Mouse (Mus musculus) embryonic facial prominence, embryonic 15.5 days (tissue): Measurements from ENCODE around the gene Inf2. TPM values are rescaled to one million over a fixed set of nuclear protein-coding genes. Genes with fewer than 3 reads are reported as not detected.

Source experiments
- ATAC-seq: fragments of 200-750 bp; cut with Nextera tagmentation; 2 replicates; pipeline ENCODE4 v1.8.0; 2017; ENCODE audit warnings: low read depth, moderate TSS enrichment; ENCODE audit not compliant: insufficient number of reproducible peaks, low FRiP score, low TSS enrichment
- H3K27ac ChIP-seq: fragments of 300-500 bp; sonication (generic); replicated peaks from 2 replicates; pipeline ENCODE4 v1.5.1; 2015; ENCODE audit warnings: mild to moderate bottlenecking, inconsistent platforms
- H3K27me3 ChIP-seq: fragments of 300-500 bp; sonication (generic); 2 replicates; pipeline ENCODE4 v1.6.1; 2015; ENCODE audit warnings: inconsistent platforms
- H3K36me3 ChIP-seq: fragments of 300-500 bp; sonication (generic); 2 replicates; pipeline ENCODE4 v1.6.1; 2015; ENCODE audit warnings: mild to moderate bottlenecking, inconsistent platforms
- H3K4me1 ChIP-seq: fragments of 300-500 bp; sonication (generic); 2 replicates; pipeline ENCODE4 v1.6.1; 2015; ENCODE audit warnings: inconsistent platforms
- H3K4me2 ChIP-seq: fragments of 300-500 bp; sonication (generic); replicated peaks from 2 replicates; pipeline ENCODE4 v1.6.1; 2015; ENCODE audit warnings: mild to moderate bottlenecking, inconsistent platforms
- H3K4me3 ChIP-seq: fragments of 300-500 bp; sonication (generic); replicated peaks from 2 replicates; pipeline ENCODE4 v1.5.1; 2015; ENCODE audit warnings: mild to moderate bottlenecking, inconsistent platforms
- H3K9ac ChIP-seq: fragments of 300-500 bp; sonication (generic); 2 replicates; pipeline ENCODE4 v1.6.1; 2015; ENCODE audit warnings: inconsistent platforms
- H3K9me3 ChIP-seq: fragments of 300-500 bp; sonication (generic); replicated peaks from 2 replicates; pipeline ENCODE4 v1.6.1; 2016; ENCODE audit warnings: inconsistent platforms
- whole genome bisulfite sequencing: fragments of 180-500 bp; shearing (Covaris S2); methylation state at CpG from one replicate; pipeline ENCODE4 v1.1.7; 2015; 5-methylcytosine and 5-hydroxymethylcytosine counted together
- polyA plus RNA-seq: library from polyadenylated mRNA; unstranded; fragments of >200 nt; fragmentation: Nextera tagmentation; extraction: Ambion mirVana; gene quantifications from 2 replicates; pipeline ENCODE4 v1.2.1, GENCODE M21; 2015

Gene Inf2
- polyA plus RNA-seq: 5.8 and 6.7 TPM in 2 replicates

DNA sequence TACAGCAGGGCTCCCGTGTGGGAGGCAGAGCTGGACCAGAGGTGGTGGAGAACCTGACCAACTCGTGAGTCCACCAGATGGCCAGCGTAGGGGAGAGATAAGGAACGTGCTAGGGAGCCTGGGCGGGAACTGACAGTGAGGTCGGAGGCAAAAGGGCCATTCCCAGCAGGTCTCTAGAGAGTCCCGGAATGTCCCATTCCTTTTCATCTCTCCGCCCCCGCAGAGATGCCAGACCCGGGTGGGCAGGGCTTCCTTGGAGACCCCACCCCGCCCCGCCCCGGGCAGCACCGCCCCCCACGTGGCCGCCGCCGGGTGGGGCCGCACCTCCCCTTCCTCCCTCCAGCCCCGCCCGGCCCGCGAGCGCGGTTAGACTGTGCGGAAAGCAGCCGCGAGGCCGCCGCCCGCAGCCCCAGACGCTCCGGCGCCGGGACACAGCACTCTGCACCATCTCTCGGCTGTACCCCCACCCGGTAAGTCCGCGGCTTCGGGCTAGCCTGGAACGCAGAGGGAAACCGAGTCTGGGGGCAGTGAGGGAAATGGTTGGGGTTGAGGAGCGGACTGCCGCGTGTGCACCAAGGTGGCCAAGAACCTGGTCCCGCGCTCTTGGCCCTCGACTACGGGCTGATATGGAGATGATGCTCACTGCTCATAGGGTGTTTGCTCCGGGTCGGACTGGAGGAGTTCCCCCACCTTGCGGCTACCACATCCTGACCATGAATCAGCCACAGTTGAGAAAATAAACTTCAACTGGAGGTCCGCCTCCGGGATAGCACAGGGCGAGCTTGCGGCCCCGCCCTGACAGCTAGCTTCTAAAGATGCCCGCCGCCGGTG lies at the start of gene Inf2:
Gene Inf2, plus strand, starts transcription at position 359 of the 831 bp plus-strand sequence.
- Histone ChIP-seq H3K36me3 (no peaks in the 10 kb centered on the region), H3K27me3 (no peaks in the 10 kb centered on the region), H3K27ac (peak within 1 kb of the TSS; percentile 69), H3K4me3 (peak within 1 kb of the TSS; percentile 64), H3K4me1 (peaks cover 59% of the 10 kb centered on the region), H3K4me2 (peak within 1 kb of the TSS; percentile 91), H3K9me3 (no peaks in the 10 kb centered on the region), H3K9ac (peak within 1 kb of the TSS; percentile 58)
- under 1% methylated on average over 52 of the region's 60 CpGs for WGBS
- ATAC-seq: peak; percentile 88

DNA sequence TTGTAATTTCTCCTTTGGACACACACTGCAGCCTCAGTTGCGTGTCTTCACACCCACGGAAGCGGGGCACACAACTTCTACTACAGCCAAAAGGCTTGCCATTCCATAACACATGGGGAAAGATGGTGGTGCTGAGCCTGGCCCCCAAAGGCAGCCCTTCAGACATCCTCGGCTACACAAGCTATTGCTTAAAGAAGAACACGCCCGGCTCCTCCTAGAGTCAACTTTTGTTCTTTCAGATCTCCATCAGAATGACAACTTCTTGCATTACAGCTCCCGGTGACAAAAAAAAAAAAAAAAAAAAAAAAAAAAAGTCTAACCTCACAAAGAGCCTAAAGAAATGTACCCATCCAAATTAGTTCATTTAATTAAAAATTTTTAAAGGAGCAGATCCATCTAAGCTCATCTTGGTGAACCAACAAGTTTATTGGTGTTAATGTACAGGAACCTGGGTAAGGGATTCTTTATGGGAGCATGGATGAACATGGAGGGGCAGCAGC lies 49.1 kb upstream of the Inf2 start:
- H3K9me3 ChIP-seq: no peaks in the 10 kb centered on the region
- no peak overlapping the region for H3K27ac ChIP-seq
- no peak overlapping the region for H3K4me3 ChIP-seq
- no peak overlapping the region for H3K4me2 ChIP-seq
- no peaks in the 10 kb centered on the region for H3K4me1 ChIP-seq
- WGBS: 82% methylated on average over 7 of the region's 7 CpGs
- no peaks in the 10 kb centered on the region for H3K36me3 ChIP-seq
- ATAC-seq: no peak
- H3K9ac ChIP-seq: no peak overlapping the region
- no peaks in the 10 kb centered on the region for H3K27me3 ChIP-seq

DNA sequence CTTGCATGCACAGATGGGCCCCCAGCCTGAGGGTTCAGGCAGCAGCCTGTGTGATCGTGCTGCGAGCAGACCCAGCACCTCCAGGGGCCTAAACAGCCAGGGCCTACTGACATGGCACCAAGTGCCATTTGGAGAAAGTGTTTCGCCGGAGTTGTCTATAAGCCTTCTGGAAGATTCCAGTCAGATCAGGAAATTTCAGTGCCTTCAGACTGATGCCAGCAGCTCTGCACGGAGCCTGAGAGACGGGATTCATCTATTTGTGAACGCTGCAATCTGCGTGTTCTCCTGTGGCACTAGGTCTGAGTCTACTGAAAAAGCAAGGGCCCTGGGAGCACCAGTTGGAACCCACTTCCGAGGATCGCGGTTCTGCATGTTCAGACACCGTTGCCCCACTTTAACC lies 48.3 kb upstream of the Inf2 start:
- H3K27me3 ChIP-seq: no peaks in the 10 kb centered on the region

DNA sequence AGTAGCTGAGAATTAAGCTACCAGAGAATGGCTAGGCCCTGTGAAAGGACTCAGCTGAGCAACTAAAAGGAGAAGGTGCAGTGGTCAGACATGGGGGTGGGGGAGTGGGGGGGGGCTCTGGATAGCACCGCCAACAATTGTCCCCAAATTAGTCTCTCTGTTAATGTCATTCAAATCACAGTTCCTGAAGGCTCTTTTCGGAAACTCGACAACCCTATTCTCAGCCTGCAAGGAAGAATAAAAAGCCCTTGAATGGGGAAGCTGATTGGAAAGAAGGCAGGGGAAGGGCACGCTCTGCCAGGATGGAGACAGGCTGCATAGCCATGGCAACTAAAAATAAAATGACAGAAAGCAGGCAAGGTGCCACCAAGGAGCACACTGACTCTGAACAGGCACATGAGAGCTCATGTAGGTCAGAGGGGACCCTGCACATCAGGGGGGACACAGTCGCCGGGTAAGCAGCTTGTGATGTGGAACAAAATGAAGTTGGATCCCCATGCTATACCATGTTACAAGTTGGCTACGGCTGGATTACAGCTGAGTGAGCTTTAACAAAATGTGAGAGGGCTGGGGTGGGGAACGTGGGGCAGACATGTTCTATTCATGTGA lies 47.0 kb upstream of the Inf2 start:
- no peaks in the 10 kb centered on the region for H3K27me3 ChIP-seq
- no peak overlapping the region for H3K9ac ChIP-seq
- no peaks in the 10 kb centered on the region for H3K36me3 ChIP-seq
- no peaks in the 10 kb centered on the region for H3K9me3 ChIP-seq
- ATAC-seq: no peak
- no peak overlapping the region for H3K4me2 ChIP-seq
- H3K4me3 ChIP-seq: no peak overlapping the region
- H3K4me1 ChIP-seq: no peaks in the 10 kb centered on the region
- WGBS: 61% methylated on average over 8 of the region's 8 CpGs
- no peak overlapping the region for H3K27ac ChIP-seq

More for the DNA sequence above, 48.3 kb upstream of the Inf2 start:
- no peak for ATAC-seq
- Histone ChIP-seq H3K36me3 (no peaks in the 10 kb centered on the region), H3K27ac (no peak overlapping the region), H3K9ac (no peak overlapping the region), H3K9me3 (no peaks in the 10 kb centered on the region), H3K4me3 (no peak overlapping the region), H3K4me2 (no peak overlapping the region), H3K4me1 (no peaks in the 10 kb centered on the region)
- 82% methylated on average over 12 of the region's 12 CpGs for WGBS

DNA sequence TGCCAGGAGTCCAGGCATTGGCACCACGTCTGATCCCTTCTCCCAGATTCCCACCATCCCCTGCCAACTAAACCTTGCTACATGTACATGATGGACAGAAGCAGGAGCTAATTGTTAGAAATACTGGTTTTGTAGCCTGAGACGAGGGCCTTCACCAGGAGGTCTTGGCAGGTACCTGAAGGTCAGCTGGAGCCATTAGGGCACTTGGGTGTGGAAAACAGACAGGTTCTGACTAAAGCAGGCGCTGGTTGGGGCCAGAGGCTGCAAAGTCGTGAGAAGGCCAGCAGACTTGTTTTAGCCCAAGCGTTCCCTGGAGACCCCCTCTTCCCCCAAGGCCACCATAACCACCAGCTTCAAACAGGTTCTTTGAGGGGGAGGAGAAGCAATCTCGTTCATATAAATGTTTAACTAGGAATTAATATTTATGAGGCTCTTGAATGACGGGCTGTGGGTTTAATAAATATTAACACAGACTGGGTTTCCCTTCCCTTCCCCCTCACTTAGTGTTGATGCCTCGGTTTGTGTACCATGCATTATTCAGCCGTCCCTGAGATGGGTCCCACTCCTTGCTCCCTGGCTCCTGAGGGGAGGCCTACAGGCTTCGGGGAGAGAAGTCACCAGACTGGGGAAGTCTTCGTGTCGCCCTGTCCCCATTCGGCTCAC lies 46.2 kb upstream of the Inf2 start:
- H3K4me1 ChIP-seq: no peaks in the 10 kb centered on the region
- ATAC-seq: no peak
- no peak overlapping the region for H3K27ac ChIP-seq
- H3K36me3 ChIP-seq: no peaks in the 10 kb centered on the region
- no peak overlapping the region for H3K9ac ChIP-seq
- no peak overlapping the region for H3K4me2 ChIP-seq
- H3K9me3 ChIP-seq: no peaks in the 10 kb centered on the region
- H3K27me3 ChIP-seq: no peaks in the 10 kb centered on the region
- no peak overlapping the region for H3K4me3 ChIP-seq
- WGBS: 65% methylated on average over 13 of the region's 13 CpGs

GRCm38 (mm10) chr12:112542920-112543300 lies 45.7 kb upstream of the Inf2 start:
- no peaks in the 10 kb centered on the region for H3K9me3 ChIP-seq

GRCm38 (mm10) chr12:112543941-112544340 lies 44.6 kb upstream of the Inf2 start:
- H3K4me1 ChIP-seq: no peaks in the 10 kb centered on the region
- H3K27me3 ChIP-seq: no peaks in the 10 kb centered on the region
- no peak for ATAC-seq
- H3K36me3 ChIP-seq: no peaks in the 10 kb centered on the region
- 62% methylated on average over 9 of the region's 9 CpGs for WGBS
- no peak overlapping the region for H3K9ac ChIP-seq
- no peak overlapping the region for H3K4me2 ChIP-seq
- no peak overlapping the region for H3K4me3 ChIP-seq
- H3K27ac ChIP-seq: no peak overlapping the region
- H3K9me3 ChIP-seq: no peaks in the 10 kb centered on the region

More at GRCm38 (mm10) chr12:112542920-112543300, 45.7 kb upstream of the Inf2 start:
- Histone ChIP-seq H3K4me2 (no peak overlapping the region), H3K9ac (no peak overlapping the region), H3K27me3 (no peaks in the 10 kb centered on the region), H3K4me3 (no peak overlapping the region), H3K27ac (no peak overlapping the region), H3K36me3 (no peaks in the 10 kb centered on the region), H3K4me1 (no peaks in the 10 kb centered on the region)
- ATAC-seq: no peak
- WGBS: 7% methylated on average over 11 of the region's 11 CpGs

- Histone ChIP-seq H3K27ac (no peak overlapping the region), H3K4me2 (no peak overlapping the region), H3K4me3 (no peak overlapping the region), H3K36me3 (no peaks in the 10 kb centered on the region), H3K9ac (no peak overlapping the region), H3K4me1 (no peaks in the 10 kb centered on the region), H3K27me3 (no peaks in the 10 kb centered on the region), H3K9me3 (no peaks in the 10 kb centered on the region)
- WGBS: 25% methylated on average over 12 of the region's 12 CpGs
- ATAC-seq: no peak
Observed at GRCm38 (mm10) chr12:112544946-112545701, 43.5 kb upstream of the Inf2 start.

GRCm38 (mm10) chr12:112546110-112546509 lies 42.5 kb upstream of the Inf2 start:
- Histone ChIP-seq H3K27ac (no peak overlapping the region), H3K36me3 (no peaks in the 10 kb centered on the region)
- 86% methylated on average over 8 of the region's 8 CpGs for WGBS

GRCm38 (mm10) chr12:112549287-112549686 lies 39.3 kb upstream of the Inf2 start:
- Histone ChIP-seq H3K36me3 (no peaks in the 10 kb centered on the region), H3K9me3 (no peaks in the 10 kb centered on the region), H3K4me1 (peaks cover 4% of the 10 kb centered on the region; the same call in 1 of the 2 replicates), H3K27ac (no peak overlapping the region), H3K9ac (no peak overlapping the region), H3K4me3 (no peak overlapping the region), H3K27me3 (peaks cover 4% of the 10 kb centered on the region; the same call in 1 of the 2 replicates), H3K4me2 (no peak overlapping the region)
- WGBS: 90% methylated on average over 1 of the region's 1 CpGs
- ATAC-seq: no peak

More at GRCm38 (mm10) chr12:112546110-112546509, 42.5 kb upstream of the Inf2 start:
- no peak for ATAC-seq
- Histone ChIP-seq H3K4me1 (no peaks in the 10 kb centered on the region), H3K4me3 (no peak overlapping the region), H3K4me2 (no peak overlapping the region), H3K9ac (no peak overlapping the region), H3K9me3 (no peaks in the 10 kb centered on the region), H3K27me3 (no peaks in the 10 kb centered on the region)
